Mouse (Mus musculus): ENCODE measurements at regions not wholly inside any gene's neighbourhood (a gene's known extent, or its start where the extent isn't known, plus 50 kb on each side); places are given as distances from the start of the nearest gene placed in this dataset.

DNA sequence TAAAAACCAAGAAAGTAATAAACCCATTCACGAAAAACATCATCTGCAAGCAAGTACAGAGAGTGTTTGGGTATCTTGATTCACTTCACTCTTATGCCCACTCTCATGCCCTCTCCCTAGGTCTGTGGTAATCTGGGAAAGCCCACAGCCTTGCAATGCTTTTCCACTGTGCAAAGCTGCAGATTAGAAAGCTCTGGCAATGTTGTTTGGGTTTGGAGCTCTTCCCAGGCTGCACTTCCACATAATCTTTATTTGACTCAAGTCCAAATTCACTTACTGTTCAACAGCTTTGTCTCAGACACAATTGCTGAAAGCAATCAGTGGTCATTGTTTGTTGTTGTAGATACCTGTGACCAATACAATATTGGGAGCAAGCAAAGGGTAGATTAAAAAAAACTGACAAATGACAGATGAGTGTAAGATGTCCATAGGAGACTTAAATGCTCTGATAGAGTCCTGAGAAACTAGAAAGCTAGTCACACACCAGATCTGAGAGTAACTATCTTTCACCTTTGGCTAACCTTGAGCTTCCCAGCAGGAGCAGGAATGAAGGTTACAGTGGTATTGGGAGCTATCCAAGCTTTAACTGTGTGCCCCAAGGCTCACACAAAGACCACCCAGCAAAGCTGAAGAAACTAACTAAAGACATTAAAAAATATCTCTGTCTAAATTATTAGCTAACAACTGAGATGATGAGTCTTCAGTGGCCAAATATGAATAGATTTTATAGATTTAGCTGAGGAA, 325.7 kb upstream of the Klf12 start:
- DNase-seq (ENCODE audit: low read depth, low spot score): no peak

DNA sequence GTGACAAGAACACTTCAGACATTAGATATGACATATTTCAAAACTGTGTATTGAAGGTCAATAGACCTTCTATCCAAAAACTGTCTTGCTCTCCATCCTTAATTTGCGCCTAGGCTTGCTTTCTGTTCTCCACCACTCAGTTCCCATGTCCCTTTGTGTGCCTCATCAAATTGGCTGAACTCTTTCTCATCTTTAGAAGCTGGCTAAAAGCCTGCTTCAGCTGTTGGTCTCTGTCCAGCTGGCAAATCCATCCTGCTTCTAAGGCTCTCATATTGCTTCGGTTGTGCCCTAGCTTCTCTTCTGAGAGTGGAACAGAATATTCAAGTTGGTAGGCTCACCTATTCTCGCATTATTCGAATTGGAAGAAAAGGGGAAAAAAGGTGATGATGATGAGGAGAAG, 322.6 kb upstream of the Klf12 start:
- no peak for DNase-seq (ENCODE audit: low read depth, low spot score)

GRCm38 (mm10) chr14:100600886-100601451, 316.5 kb upstream of the Klf12 start:
- peak; percentile 16 for DNase-seq (ENCODE audit: low read depth, low spot score)

GRCm38 (mm10) chr14:100570026-100570425, 285.5 kb upstream of the Klf12 start:
- DNase-seq (ENCODE audit: low read depth, low spot score): no peak

- DNase-seq (ENCODE audit: low read depth, low spot score): no peak
Observed at GRCm38 (mm10) chr14:100561884-100562283, 277.4 kb upstream of the Klf12 start.

- DNase-seq (ENCODE audit: low read depth, low spot score): peak; percentile 70
Observed at GRCm38 (mm10) chr14:100558378-100558777, 273.9 kb upstream of the Klf12 start.

DNA sequence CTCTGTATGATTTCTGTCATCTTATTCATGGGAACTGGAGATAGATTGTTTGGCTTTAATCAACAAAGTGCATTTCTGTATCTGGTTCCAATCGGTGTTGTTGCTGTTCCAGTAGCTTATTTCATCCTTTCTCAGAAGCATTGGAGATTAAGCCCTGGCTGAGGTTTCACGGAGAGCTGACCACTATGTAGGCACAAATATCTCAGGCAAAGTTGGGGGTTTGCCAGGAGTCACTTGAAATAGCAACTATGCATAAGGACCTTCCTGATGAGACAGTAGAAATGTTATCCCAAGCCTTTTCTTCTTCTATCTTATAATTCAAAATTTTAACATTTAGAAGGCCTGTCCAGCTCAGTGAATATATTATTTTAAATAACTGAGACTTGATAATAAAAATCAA, 268.0 kb upstream of the Klf12 start:
- no peak for DNase-seq (ENCODE audit: low read depth, low spot score)

GRCm38 (mm10) chr14:100550266-100550665, 265.8 kb upstream of the Klf12 start:
- DNase-seq (ENCODE audit: low read depth, low spot score): no peak

- DNase-seq (ENCODE audit: low read depth, low spot score): no peak
Observed at GRCm38 (mm10) chr14:100530217-100530616, 245.7 kb upstream of the Klf12 start.

DNA sequence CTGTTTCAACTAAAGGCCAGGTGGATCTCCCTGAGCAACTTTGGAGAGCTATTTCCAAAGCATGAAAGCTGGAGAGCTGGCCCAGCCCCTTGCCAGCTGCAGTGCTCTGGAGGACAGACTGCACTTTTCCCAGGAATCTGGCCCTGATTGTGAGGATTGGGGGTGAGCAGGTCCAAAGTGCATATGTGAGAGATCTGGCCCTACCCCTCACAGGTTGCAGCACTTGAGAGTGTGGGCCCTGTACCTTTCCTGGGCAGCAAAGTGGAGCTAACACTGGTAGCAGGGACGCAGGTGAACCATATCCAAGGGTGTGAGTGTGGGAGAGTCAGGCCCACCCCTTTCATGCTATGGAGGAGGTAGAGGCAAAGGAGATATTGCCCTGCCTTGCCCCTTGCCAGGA, 245.3 kb upstream of the Klf12 start:
- no peak for DNase-seq (ENCODE audit: low read depth, low spot score)

DNA sequence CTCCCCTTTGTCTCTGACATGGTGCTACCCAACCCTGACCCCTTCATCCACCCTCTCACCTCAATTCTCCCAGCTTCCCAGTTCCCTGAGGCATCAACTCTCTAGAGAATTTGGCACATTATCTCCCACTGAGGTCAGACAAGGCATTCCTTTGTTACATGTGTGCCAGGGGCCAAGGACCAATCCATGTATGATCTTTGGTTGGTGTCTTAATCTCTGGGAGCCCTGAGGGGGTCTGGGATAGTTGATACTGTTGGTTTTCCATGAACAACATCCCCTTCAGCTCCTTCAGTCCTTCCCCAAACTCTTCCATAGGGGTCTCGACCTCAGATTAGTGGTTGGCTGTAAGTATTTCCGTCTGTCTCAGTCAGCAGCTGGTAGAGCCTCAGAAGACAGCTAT, 224.9 kb upstream of the Klf12 start:
- DNase-seq (ENCODE audit: low read depth, low spot score): peak; percentile 49

DNA sequence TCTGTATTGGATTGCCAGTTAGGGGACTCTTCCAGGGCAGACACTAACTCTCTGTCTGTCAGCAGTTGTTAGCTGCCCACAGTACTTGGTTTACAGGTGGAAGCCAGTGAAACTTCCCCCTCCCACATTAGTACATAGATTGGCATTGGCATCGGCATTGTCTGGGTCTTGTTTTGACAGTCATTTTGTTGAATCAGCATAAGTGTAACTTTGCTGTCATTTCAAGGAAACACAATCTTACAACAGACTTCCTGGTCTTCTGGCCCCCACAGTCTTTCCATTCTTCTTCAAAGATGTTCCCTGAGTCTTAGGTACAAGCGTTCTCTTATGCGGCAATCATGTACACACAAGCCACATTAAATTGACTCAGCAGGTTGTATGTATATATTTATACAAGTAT, 223.6 kb upstream of the Klf12 start:
- DNase-seq (ENCODE audit: low read depth, low spot score): no peak

DNA sequence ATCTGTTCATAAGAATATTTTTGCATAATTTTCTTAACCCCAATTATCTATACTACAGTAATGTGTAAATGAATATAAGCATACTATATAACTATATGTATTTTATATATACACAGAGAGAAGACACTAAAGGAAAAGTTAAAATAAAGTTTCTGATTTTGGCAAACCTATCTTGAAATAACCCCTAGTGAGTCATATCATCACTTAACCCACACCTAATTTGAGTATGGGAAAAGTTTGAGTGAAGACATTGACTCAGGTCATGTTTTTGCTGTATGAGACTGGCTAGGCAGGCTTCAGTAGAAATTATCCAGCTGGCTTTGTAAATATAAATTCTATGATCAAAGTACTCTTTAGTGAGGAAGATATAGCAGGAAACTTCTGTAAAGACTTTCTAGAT, 223.1 kb upstream of the Klf12 start:
- DNase-seq (ENCODE audit: low read depth, low spot score): no peak

DNA sequence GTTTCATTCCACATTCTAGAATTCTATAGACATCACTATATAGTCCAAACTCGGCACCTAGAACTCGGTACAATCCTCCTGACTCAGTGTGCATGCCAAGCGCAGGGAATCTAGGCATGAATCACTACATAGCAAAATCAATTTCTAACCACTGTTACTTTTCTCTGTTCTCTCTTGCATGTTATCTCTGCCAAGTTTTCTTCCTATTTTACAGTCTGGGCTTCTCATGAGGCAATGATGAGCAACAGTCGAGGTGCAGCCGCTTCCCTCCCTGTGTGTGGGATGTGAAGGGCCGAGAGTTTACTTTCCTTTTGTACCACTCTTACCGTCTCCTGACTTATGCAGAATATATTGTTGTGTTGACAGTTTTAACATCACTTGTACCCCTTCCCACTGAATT, 204.4 kb upstream of the Klf12 start:
- no peak for DNase-seq (ENCODE audit: low read depth, low spot score)

DNA sequence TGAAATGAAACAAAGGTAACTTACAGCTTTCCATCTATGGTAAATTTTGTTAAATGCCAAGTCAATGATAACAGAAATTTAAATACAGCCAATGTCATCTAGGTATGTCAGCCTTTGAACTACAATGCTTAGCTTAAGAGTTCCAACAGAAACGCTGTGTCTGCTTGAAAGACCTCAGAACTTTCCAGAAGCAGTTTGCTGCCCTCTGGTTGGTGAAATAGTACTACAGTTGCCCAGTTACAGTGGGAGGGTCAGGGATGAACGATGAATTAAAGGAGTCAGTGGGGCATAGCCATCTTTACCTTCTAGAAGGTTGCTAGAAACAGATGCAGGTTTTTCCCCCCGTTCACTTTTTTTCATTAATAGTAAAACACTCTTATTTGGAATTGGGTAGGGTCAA, 201.0 kb upstream of the Klf12 start:
- DNase-seq (ENCODE audit: low read depth, low spot score): no peak

DNA sequence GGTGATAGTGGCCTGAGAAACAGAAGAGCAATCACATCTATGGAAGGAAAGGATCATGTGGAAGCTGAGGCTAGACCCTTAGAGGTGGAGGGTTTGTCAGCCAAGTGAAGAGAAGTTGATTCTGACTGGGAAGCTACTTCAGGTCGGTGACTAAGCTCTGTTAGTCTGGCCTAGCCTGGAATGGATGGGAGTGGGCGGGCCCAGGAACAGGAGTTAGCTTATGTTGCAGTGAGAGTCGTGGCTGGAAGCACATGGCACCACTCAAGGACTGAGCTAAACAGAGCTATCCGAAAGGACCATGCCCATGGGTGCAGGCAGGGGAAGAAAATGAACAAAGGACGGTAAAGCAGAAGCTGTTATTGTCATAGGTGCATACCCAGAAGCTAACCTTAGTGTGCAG, 199.6 kb upstream of the Klf12 start:
- no peak for DNase-seq (ENCODE audit: low read depth, low spot score)

DNA sequence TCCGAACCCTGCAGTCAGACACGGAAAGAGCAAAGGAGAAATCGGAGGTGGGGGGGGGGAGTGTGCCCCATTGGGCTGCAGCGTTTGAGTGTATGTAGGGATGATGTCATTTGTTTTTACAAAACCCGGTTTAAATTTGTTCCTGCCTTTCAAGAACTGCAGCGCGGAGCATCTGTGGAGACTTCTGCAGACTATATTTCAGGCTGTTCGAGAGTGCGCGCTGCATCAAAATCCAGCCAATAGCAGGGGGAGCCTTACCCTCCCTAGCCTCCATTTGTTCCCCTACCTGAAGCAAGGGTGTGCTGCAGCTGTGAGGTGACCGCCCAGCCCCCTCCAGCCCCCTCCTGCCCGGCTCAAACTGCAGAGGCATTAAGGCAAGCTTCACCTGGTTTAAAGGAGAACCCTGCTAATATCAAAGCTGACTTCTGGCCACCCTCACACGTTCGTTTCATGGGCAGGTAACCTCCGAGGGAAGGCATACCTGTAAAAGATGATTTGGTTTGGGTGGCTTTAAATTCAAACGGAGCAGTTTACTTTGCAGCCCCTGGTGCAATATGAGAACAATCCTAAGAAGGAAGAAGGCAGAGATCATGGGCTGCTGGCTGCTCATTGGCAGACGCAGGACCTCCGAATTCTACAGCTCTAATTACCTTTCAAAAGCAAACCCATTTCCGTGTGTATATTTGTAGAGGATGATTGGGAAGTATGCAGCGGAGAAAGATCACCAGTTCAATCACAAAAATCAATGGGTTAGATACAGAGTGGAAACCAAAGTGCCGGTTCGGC, 193.3 kb upstream of the Klf12 start:
- DNase-seq (ENCODE audit: low read depth, low spot score): peak; percentile 52

DNA sequence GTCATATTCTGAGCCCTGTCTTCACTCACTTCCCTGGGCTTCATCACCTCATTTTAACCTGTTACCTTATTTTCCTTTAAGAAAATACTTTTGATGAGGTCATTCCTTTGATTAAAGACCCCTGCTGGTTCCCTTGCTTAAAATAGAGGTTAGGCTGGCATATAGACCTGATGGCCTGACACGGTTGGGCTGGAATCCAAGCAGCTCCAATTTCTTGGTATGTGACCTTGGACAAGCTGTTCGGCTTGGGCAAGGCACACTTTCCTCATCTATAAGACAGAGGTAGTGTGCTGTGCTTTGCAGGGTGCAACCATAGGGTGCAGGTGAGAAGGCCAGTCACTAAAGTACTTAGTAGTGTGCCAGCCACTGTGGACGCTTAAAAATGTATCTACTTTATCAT, 183.8 kb upstream of the Klf12 start:
- DNase-seq (ENCODE audit: low read depth, low spot score): no peak

DNA sequence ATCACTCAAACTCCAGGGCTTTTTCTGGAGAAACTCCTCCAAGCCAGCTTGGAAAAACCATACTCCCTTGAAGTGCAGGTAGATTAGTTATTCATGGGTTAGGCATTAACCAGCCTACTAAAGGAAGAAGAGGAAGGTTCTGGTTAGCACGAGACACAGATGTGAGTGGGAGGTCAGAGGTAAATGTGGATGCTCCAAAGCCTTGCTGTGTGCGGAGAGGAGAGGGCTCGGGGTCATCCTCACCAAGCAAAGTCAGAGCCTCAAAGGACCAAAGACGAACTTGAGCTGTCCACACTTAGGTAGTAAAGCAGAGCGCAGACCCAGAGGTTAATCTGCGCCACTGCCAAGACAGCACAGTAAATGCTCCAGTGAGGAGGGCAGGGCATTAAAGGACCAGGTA, 177.8 kb upstream of the Klf12 start:
- no peak for DNase-seq (ENCODE audit: low read depth, low spot score)

- DNase-seq (ENCODE audit: low read depth, low spot score): peak; percentile 38
Observed at GRCm38 (mm10) chr14:100461141-100462043, 176.9 kb upstream of the Klf12 start.

DNA sequence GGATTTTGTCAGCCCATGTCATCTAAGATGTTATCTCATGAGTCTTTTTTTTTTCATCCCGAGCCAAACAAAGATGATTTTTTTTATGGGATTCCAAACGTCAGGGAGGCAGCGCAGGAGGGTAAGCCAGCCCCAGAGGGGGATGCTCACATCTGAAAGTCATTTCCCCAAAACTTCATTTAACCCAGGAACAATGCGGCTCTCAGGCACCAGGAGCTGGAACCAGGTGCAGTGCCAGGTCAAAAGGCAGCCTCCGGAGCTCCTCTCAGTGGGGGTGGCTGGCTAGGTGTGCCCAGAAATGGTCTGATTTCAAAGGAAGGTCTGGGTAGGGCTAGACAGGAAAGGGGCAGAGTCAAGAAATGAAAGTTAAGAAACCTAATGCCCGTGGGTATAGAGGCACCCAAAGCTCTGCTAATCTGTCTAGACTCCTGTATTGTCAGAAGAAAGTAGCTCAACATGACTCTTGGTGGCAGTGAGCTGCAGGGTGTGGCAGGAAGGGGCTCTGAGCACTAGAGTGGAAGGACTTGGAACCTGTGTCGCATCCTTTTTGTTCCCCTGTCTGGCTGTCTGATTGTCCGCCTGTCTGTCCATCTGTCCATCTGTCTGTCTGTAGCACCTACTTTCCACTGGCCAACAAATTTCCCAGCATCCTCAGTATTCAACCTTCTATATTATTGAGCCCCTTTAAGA, 175.3 kb upstream of the Klf12 start:
- peak; percentile 53 for DNase-seq (ENCODE audit: low read depth, low spot score)
